Mouse (Mus musculus) midbrain, postnatal 0 days (tissue): ENCODE measurements around the gene Pcbp3. TPM values are rescaled to one million over a fixed set of nuclear protein-coding genes. Genes with fewer than 3 reads are reported as not detected.

Experiments
- ATAC-seq: fragments of 200-750 bp; cut with Nextera tagmentation; 2 replicates; pipeline ENCODE4 v1.8.0; 2017; ENCODE audit warnings: moderate number of reproducible peaks, mild to moderate bottlenecking, moderate TSS enrichment, moderate library complexity; ENCODE audit not compliant: low FRiP score
- DNase-seq: peaks from one replicate; pipeline ENCODE4 v3.0.0-alpha.2; 2015; ENCODE audit warnings: low spot score
- H3K27ac ChIP-seq: fragments of 300-500 bp; sonication (generic); 2 replicates; pipeline ENCODE4 v1.5.1; 2014; ENCODE audit warnings: low read depth, mild to moderate bottlenecking, low read length, mixed read lengths
- H3K27me3 ChIP-seq: fragments of 300-500 bp; sonication (generic); 2 replicates; pipeline ENCODE4 v1.6.1; 2014; ENCODE audit warnings: low read length, control low read depth, mixed read lengths; ENCODE audit not compliant: insufficient read depth
- H3K36me3 ChIP-seq: fragments of 300-500 bp; sonication (generic); 2 replicates; pipeline ENCODE4 v1.6.1; 2014; ENCODE audit warnings: low read length, control low read depth, mixed read lengths; ENCODE audit not compliant: insufficient read depth
- H3K4me1 ChIP-seq: fragments of 300-500 bp; sonication (generic); 2 replicates; pipeline ENCODE4 v1.6.1; 2014; ENCODE audit warnings: mild to moderate bottlenecking, control low read depth, antibody characterized with exemption, low read length, mixed read lengths; ENCODE audit not compliant: insufficient read depth
- H3K4me2 ChIP-seq: fragments of 300-500 bp; sonication (generic); 2 replicates; pipeline ENCODE4 v1.6.1; 2014; ENCODE audit warnings: low read depth, mild to moderate bottlenecking, low read length, mixed read lengths; ENCODE audit not compliant: poor library complexity, severe bottlenecking
- H3K4me3 ChIP-seq: fragments of 300-500 bp; sonication (generic); 2 replicates; pipeline ENCODE4 v1.5.1; 2014; ENCODE audit warnings: low read depth, mild to moderate bottlenecking, low read length, moderate library complexity
- H3K9ac ChIP-seq: fragments of 300-500 bp; sonication (generic); replicated peaks from 2 replicates; pipeline ENCODE4 v1.6.1; 2014; ENCODE audit warnings: mild to moderate bottlenecking, low read length, moderate library complexity, mixed read lengths; ENCODE audit not compliant: poor library complexity, severe bottlenecking
- H3K9me3 ChIP-seq: fragments of 300-500 bp; sonication (generic); 2 replicates; pipeline ENCODE4 v1.6.1; 2016; ENCODE audit warnings: low read length, control low read depth
- CTCF ChIP-seq: IDR thresholded peaks from 2 replicates; pipeline ENCODE4 v1.5.1; 2016; ENCODE audit warnings: antibody characterized with exemption, mild to moderate bottlenecking
- WGBS: fragments of 180-500 bp; shearing (Covaris S2); extraction: QIAGEN DNeasy Blood & Tissue Kit; methylation state at CpG from one replicate; pipeline ENCODE4 v1.1.7; 2014; 5-methylcytosine and 5-hydroxymethylcytosine counted together
- polyA plus RNA-seq: library from polyadenylated mRNA; unstranded; fragments of >200 nt; fragmentation: Nextera tagmentation; extraction: Ambion mirVana; gene quantifications from 2 replicates; pipeline ENCODE4 v1.2.1, GENCODE M21; 2015
- total RNA-seq: library from RNA; depleted of rRNA; stranded (reverse); fragments of >200 nt; gene quantifications from 2 replicates; pipeline ENCODE4 v1.2.3, GENCODE M21; 2014; rRNA removed

The Pcbp3 gene
- total and polyA plus RNA-seq, 2 experiments from 2014 or later = 52.4 to 74.4 TPM

DNA sequence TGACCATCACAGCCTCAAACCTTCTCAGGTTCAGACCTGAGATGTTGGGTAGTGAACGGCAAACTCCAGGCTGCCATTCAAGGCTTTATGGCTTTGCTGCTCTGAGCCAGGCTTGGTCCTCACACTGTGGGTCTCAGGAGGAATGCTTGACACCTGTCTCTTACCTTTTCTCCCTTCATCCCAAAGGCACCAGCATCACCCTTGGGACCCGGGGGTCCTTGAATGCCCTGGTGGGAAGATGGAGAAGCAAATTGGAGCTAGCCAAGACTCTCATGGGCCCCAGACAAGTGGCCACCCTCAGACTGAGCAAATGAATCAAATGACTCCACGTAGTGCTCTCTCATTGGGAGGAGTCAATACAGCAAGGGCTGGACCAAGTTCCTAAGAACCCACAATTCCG is 244.1 kb downstream of the Pcbp3 start:
- ATAC-seq = no peak
- no peaks in the 10 kb centered on the region for H3K4me1 ChIP-seq
- H3K27ac ChIP-seq = no peak overlapping the region
- no peaks in the 10 kb centered on the region for H3K27me3 ChIP-seq
- H3K36me3 ChIP-seq = no peaks in the 10 kb centered on the region
- TF ChIP-seq CTCF = no peak
- no peak overlapping the region for H3K4me2 ChIP-seq
- H3K4me3 ChIP-seq = no peak overlapping the region
- no peak overlapping the region for H3K9ac ChIP-seq
- no peak for DNase-seq
- H3K9me3 ChIP-seq = no peaks in the 10 kb centered on the region
- WGBS = 88% methylated on average over 4 of the region's 4 CpGs

GRCm38 (mm10) chr10:76717026-76717425 is 244.7 kb downstream of the Pcbp3 start:
- Histone ChIP-seq H3K9me3 (no peaks in the 10 kb centered on the region), H3K9ac (no peak overlapping the region), H3K27ac (no peak overlapping the region), H3K4me2 (no peak overlapping the region), H3K4me3 (no peak overlapping the region), H3K36me3 (no peaks in the 10 kb centered on the region), H3K27me3 (no peaks in the 10 kb centered on the region), H3K4me1 (no peaks in the 10 kb centered on the region)
- TF ChIP-seq CTCF = no peak
- DNase-seq (no peak), ATAC-seq (no peak)
- 92% methylated on average over 7 of the region's 7 CpGs for WGBS

DNA sequence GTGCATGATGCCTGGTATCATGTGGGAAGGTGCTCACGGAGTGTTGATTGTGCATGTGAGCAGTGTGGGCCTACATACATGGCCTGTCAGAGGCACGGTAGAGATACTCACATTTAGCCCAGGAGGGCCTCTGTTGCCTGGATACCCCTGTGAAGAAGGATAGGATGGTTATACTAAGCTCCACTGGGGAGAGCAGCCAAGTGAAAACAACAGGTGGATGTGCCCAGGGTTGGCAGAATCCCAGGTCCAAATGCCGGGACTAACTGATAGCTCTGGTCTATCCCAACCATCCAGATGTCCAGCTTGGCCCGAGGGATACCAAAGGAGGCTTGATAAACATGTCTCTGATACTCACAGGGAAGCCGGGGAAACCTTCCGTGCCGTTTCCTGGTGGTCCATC is 247.4 kb downstream of the Pcbp3 start:
- Histone ChIP-seq H3K4me3 (no peak overlapping the region), H3K27me3 (no peaks in the 10 kb centered on the region), H3K4me2 (no peak overlapping the region), H3K9me3 (no peaks in the 10 kb centered on the region), H3K27ac (no peak overlapping the region), H3K4me1 (no peaks in the 10 kb centered on the region), H3K9ac (no peak overlapping the region), H3K36me3 (no peaks in the 10 kb centered on the region)
- DNase-seq (peak; percentile 59), ATAC-seq (no peak)
- no peak for TF ChIP-seq CTCF
- 74% methylated on average over 7 of the region's 7 CpGs for WGBS

DNA sequence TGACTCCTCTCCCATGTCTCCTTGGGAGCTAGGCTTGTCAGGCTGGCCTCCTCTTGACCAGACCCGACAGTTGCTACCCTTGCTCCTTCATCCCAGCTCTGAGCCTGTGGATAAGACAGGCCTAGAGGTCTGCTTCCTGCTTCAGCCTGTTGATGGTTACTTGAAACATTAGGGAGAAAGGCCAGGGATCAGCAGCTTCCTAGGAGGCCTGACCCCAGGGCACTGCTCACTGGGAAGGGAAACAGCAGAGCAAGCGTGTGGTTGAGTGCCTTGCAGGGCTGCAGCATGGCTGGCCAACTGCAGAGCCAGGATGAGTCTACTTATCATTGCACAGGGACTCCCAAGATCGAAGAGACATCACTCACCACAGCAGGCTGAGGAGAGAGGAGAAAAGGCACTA is 249.2 kb downstream of the Pcbp3 start:
- no peak overlapping the region for H3K4me2 ChIP-seq
- no peaks in the 10 kb centered on the region for H3K4me1 ChIP-seq
- no peak overlapping the region for H3K9ac ChIP-seq
- DNase-seq (no peak), ATAC-seq (no peak)
- H3K36me3 ChIP-seq = no peaks in the 10 kb centered on the region
- no peak overlapping the region for H3K4me3 ChIP-seq
- H3K27me3 ChIP-seq = no peaks in the 10 kb centered on the region
- TF ChIP-seq CTCF = no peak
- H3K27ac ChIP-seq = no peak overlapping the region
- WGBS = 82% methylated on average over 3 of the region's 3 CpGs
- no peaks in the 10 kb centered on the region for H3K9me3 ChIP-seq

Other genes starting within 250 kb of the Pcbp3 start
- 32.7 and 36.6 TPM in 2 replicates for gene Col6a1, start 235.7 kb downstream of the Pcbp3 start, total RNA-seq
- 21.7 and 22.4 TPM in 2 replicates for gene Col6a1, start 235.7 kb downstream of the Pcbp3 start, polyA plus RNA-seq
- gene Slc19a1, start 70.4 kb upstream of the Pcbp3 start, total RNA-seq = 38.1 and 47.0 TPM in 2 replicates
- gene Slc19a1, start 70.4 kb upstream of the Pcbp3 start, polyA plus RNA-seq = 44.1 and 44.9 TPM in 2 replicates
- gene Col18a1, start 204.7 kb upstream of the Pcbp3 start, total RNA-seq = 27.7 and 30.3 TPM in 2 replicates
- gene Col18a1, start 204.7 kb upstream of the Pcbp3 start, polyA plus RNA-seq = 14.6 and 15.4 TPM in 2 replicates